Mouse (Mus musculus) cerebellum, adult 2 months (tissue): Measurements from ENCODE around the gene Il23r.

Experiments
- CTCF ChIP-seq: fragments of 200-500 bp; IDR thresholded peaks from 2 replicates; pipeline ENCODE4 v1.5.1; 2011; ENCODE audit warnings: low read depth, mild to moderate bottlenecking, control low read depth, low read length, moderate library complexity, borderline replicate concordance; ENCODE audit not compliant: insufficient read depth
- POLR2A ChIP-seq: fragments of 200-500 bp; IDR thresholded peaks from 2 replicates; pipeline ENCODE4 v1.6.1; 2011; ENCODE audit warnings: low read length, control low read depth, borderline replicate concordance; ENCODE audit not compliant: insufficient read depth

- no peak for TF ChIP-seq CTCF
- no peak for TF ChIP-seq POLR2A
These were observed 76.4 kb downstream of the Il23r start for GRCm38 (mm10) chr6:67415276-67415675.
